Mouse (Mus musculus) cerebellum, adult 2 months (tissue): ENCODE measurements around the gene Unc79.

Source experiments
- CTCF ChIP-seq: fragments of 200-500 bp; IDR thresholded peaks from 2 replicates; pipeline ENCODE4 v1.5.1; 2011; ENCODE audit warnings: low read depth, mild to moderate bottlenecking, control low read depth, low read length, moderate library complexity, borderline replicate concordance; ENCODE audit not compliant: insufficient read depth
- POLR2A ChIP-seq: fragments of 200-500 bp; IDR thresholded peaks from 2 replicates; pipeline ENCODE4 v1.6.1; 2011; ENCODE audit warnings: low read length, control low read depth, borderline replicate concordance; ENCODE audit not compliant: insufficient read depth

DNA sequence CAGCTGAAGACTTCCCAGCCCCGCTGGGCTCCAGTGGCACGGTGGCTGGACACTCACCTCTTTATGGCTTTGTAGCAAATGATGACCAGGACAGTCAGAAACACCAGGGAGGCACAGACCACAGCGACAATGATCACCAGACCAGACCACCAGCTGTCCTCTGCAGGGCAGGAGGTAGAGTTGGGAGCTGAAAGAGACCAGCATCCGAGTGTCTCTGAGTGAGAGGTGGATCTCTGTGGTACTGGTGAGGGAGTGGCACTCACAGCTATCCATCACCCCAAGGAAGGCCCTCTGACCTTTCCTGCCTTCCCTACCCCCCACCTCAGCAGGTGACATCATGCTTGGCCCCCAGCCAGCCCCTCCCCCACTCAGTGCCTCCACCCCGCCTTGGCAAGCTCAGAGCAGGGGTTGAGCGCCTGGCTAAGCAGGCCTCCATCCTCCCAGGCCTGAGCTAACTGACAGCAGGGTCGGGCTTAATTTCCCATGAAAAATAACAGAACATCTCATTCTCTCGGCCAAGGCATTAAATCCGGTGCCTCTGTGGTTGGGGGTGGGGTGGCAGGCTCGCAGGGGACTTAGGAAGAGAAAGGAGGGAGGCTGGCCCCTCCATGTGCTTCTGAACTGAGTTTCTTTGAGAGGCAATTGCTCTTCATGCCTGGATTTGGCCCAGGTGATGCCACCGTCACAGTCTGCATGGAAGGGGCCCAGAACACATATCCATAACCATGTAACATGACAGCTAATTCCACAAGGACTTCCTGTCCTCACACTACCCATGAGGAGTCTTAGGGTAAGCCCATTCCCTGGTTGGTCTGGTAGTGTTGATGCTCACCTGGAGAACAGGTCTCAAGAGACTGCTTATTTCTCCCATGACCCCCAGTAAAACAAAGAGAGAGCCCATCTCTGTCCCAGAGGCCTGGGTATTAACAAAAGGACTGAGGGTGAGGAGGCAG is 254.2 kb downstream of the Unc79 start:
- TF ChIP-seq POLR2A (no peak), CTCF (no peak)
